Mouse (Mus musculus) E14TG2a.4 (cell line): Measurements from ENCODE around the gene Obscn.

ENCODE experiments used
- H3K27me3 ChIP-seq: 2 replicates; pipeline ENCODE4 v1.6.1; 2014; ENCODE audit warnings: low read length, control low read depth; ENCODE audit not compliant: insufficient read depth
- H3K36me3 ChIP-seq: 2 replicates; pipeline ENCODE4 v1.6.1; 2014; ENCODE audit warnings: low read length, control low read depth; ENCODE audit not compliant: insufficient read depth
- H3K4me1 ChIP-seq: replicated peaks from 2 replicates; pipeline ENCODE4 v1.6.1; 2014; ENCODE audit warnings: low read depth, low read length, control low read depth
- H3K4me3 ChIP-seq: replicated peaks from 2 replicates; pipeline ENCODE4 v1.5.1; 2014; ENCODE audit warnings: mild to moderate bottlenecking, low read length
- H3K9me3 ChIP-seq: 2 replicates; pipeline ENCODE4 v1.6.1; 2014; ENCODE audit warnings: low read length, control low read depth
- CTCF ChIP-seq: conservative IDR thresholded peaks from 2 replicates; pipeline ENCODE4 v1.5.1; 2014; ENCODE audit warnings: low read length
- NANOG ChIP-seq: IDR thresholded peaks from 2 replicates; pipeline ENCODE4 v1.6.1; 2014; ENCODE audit warnings: borderline replicate concordance, low read length, mixed read lengths
- POU5F1 ChIP-seq: IDR thresholded peaks from 2 replicates; pipeline ENCODE4 v1.6.1; 2014; ENCODE audit warnings: low read length, borderline replicate concordance

The Obscn gene

GRCm38 (mm10) chr11:58999830-59000229, 136.4 kb downstream of the Obscn start:
- no peak overlapping the region for H3K4me3 ChIP-seq
- no peaks in the 10 kb centered on the region for H3K9me3 ChIP-seq
- TF ChIP-seq NANOG (no peak), POU5F1 (no peak), CTCF (no peak)
- peaks cover 54% of the 10 kb centered on the region for H3K27me3 ChIP-seq
- no peaks in the 10 kb centered on the region for H3K36me3 ChIP-seq
- H3K4me1 ChIP-seq = peaks cover 15% of the 10 kb centered on the region

- H3K27me3 ChIP-seq = peaks cover 59% of the 10 kb centered on the region
- H3K4me3 ChIP-seq = no peak overlapping the region
- TF ChIP-seq CTCF (no peak), POU5F1 (no peak), NANOG (no peak)
- H3K36me3 ChIP-seq = no peaks in the 10 kb centered on the region
- H3K4me1 ChIP-seq = peaks cover 18% of the 10 kb centered on the region
- no peaks in the 10 kb centered on the region for H3K9me3 ChIP-seq
Observed at GRCm38 (mm10) chr11:58999158-58999557, 137.0 kb downstream of the Obscn start.

- no peak for TF ChIP-seq CTCF
- no peak for TF ChIP-seq POU5F1
- no peak for TF ChIP-seq NANOG
- H3K36me3 ChIP-seq = no peaks in the 10 kb centered on the region
- peaks cover 18% of the 10 kb centered on the region for H3K4me1 ChIP-seq
- peaks cover 72% of the 10 kb centered on the region for H3K27me3 ChIP-seq
- no peaks in the 10 kb centered on the region for H3K9me3 ChIP-seq
- H3K4me3 ChIP-seq = no peak overlapping the region
Observed at GRCm38 (mm10) chr11:58997541-58997940, 138.7 kb downstream of the Obscn start.

- Histone ChIP-seq H3K4me1 (peaks cover 14% of the 10 kb centered on the region), H3K36me3 (peaks cover 11% of the 10 kb centered on the region), H3K4me3 (no peak overlapping the region), H3K27me3 (peaks cover 64% of the 10 kb centered on the region), H3K9me3 (no peaks in the 10 kb centered on the region)
- TF ChIP-seq POU5F1 (no peak), NANOG (no peak), CTCF (no peak)
Observed at GRCm38 (mm10) chr11:58995807-58996370, 140.3 kb downstream of the Obscn start.

GRCm38 (mm10) chr11:58995061-58995806, 141.0 kb downstream of the Obscn start:
- H3K4me3 ChIP-seq = 0 out of 2 replicates have a peak overlapping the region, but pooled peaks have one; percentile 64
- no peaks in the 10 kb centered on the region for H3K9me3 ChIP-seq
- peaks cover 17% of the 10 kb centered on the region for H3K36me3 ChIP-seq
- TF ChIP-seq NANOG = no peak
- TF ChIP-seq CTCF = no peak
- TF ChIP-seq POU5F1 = no peak
- H3K27me3 ChIP-seq = peaks cover 58% of the 10 kb centered on the region
- peaks cover 21% of the 10 kb centered on the region for H3K4me1 ChIP-seq

- no peaks in the 10 kb centered on the region for H3K9me3 ChIP-seq
- peaks cover 49% of the 10 kb centered on the region for H3K27me3 ChIP-seq
- peaks cover 29% of the 10 kb centered on the region for H3K4me1 ChIP-seq
- peaks cover 26% of the 10 kb centered on the region for H3K36me3 ChIP-seq
- no peak for TF ChIP-seq NANOG
- TF ChIP-seq CTCF = no peak
- TF ChIP-seq POU5F1 = no peak
- peak overlapping the region; percentile 64 for H3K4me3 ChIP-seq
Observed at GRCm38 (mm10) chr11:58994337-58994826, 141.8 kb downstream of the Obscn start.

GRCm38 (mm10) chr11:58993091-58993670, 143.0 kb downstream of the Obscn start:
- TF ChIP-seq POU5F1 (no peak), CTCF (no peak), NANOG (no peak)
- H3K4me3 ChIP-seq = no peak overlapping the region
- peaks cover 44% of the 10 kb centered on the region for H3K27me3 ChIP-seq
- H3K36me3 ChIP-seq = peaks cover 38% of the 10 kb centered on the region
- no peaks in the 10 kb centered on the region for H3K9me3 ChIP-seq
- peaks cover 38% of the 10 kb centered on the region for H3K4me1 ChIP-seq

GRCm38 (mm10) chr11:58991911-58992310, 144.3 kb downstream of the Obscn start:
- Histone ChIP-seq H3K9me3 (no peaks in the 10 kb centered on the region), H3K27me3 (peaks cover 38% of the 10 kb centered on the region), H3K4me3 (no peak overlapping the region), H3K4me1 (peaks cover 48% of the 10 kb centered on the region), H3K36me3 (peaks cover 50% of the 10 kb centered on the region)
- no peak for TF ChIP-seq POU5F1
- no peak for TF ChIP-seq CTCF
- no peak for TF ChIP-seq NANOG
